Mouse (Mus musculus) C2C12 (cell line): ENCODE data around the gene Tubb4a. TPM values are rescaled to one million over a fixed set of nuclear protein-coding genes. Genes with fewer than 3 reads are reported as not detected.
"Not testable (repeated sequence)": the region's sequence is repeated elsewhere in the genome, so short reads cannot be mapped to it uniquely, and the experiment has no call there.

Source experiments
- H3K27me3 ChIP-seq: one replicate; pipeline ENCODE4 v1.6.1; 2011; ENCODE audit not compliant: control insufficient read depth, insufficient read depth, insufficient read length
- H3K36me3 ChIP-seq: one replicate; pipeline ENCODE4 v1.6.1; 2011; ENCODE audit not compliant: control insufficient read depth, insufficient read depth
- H3K4me3 ChIP-seq: one replicate; pipeline ENCODE4 v1.5.1; 2011; ENCODE audit warnings: mild to moderate bottlenecking, control low read depth; ENCODE audit not compliant: poor library complexity, insufficient read depth, severe bottlenecking
- H3K79me2 ChIP-seq: one replicate; pipeline ENCODE4 v1.6.1; 2011; ENCODE audit not compliant: control insufficient read depth, insufficient read depth
- H3K79me3 ChIP-seq: one replicate; pipeline ENCODE4 v1.6.1; 2011; ENCODE audit warnings: low read depth, control low read depth
- H3ac ChIP-seq: one replicate; pipeline ENCODE3; 2011; ENCODE audit warnings: low read depth; ENCODE audit not compliant: control insufficient read depth, insufficient read length
- CEBPB ChIP-seq: IDR thresholded peaks from one replicate; pipeline ENCODE4 v1.6.1; 2011; ENCODE audit warnings: low read depth, mild to moderate bottlenecking, control low read depth, moderate library complexity
- CTCF ChIP-seq: IDR thresholded peaks from one replicate; pipeline ENCODE4 v1.5.1; 2011; ENCODE audit not compliant: control insufficient read depth, insufficient read depth, insufficient read length
- FOSL1 ChIP-seq: IDR thresholded peaks from one replicate; pipeline ENCODE4 v1.8.0; 2011; ENCODE audit warnings: mild to moderate bottlenecking, low read length; ENCODE audit not compliant: poor library complexity, insufficient read depth, severe bottlenecking
- MAX ChIP-seq: IDR thresholded peaks from one replicate; pipeline ENCODE4 v1.6.1; 2011; ENCODE audit warnings: mild to moderate bottlenecking, control low read depth
- MYOD1 ChIP-seq: IDR thresholded peaks from one replicate; pipeline ENCODE4 v1.6.1; 2011; ENCODE audit warnings: low read depth; ENCODE audit not compliant: control insufficient read depth, insufficient read length
- MYOG ChIP-seq: IDR thresholded peaks from one replicate; pipeline ENCODE4 v1.6.1; 2011; ENCODE audit not compliant: control insufficient read depth, insufficient read length; ENCODE audit errors: extremely low read depth
- USF1 ChIP-seq: IDR thresholded peaks from one replicate; pipeline ENCODE4 v1.6.1; 2011; ENCODE audit warnings: low read depth, mild to moderate bottlenecking, control low read depth, moderate library complexity
- polyA plus RNA-seq: library from polyadenylated mRNA; unstranded; fragments of >200 nt; fragmentation: generic; extraction: Trizol; gene quantifications from one replicate; pipeline ENCODE4 v1.2.1, GENCODE M21; 2012; ENCODE audit warnings: missing spikeins

The Tubb4a gene
- polyA plus RNA-seq, 1 experiment, result 0.18 TPM

DNA sequence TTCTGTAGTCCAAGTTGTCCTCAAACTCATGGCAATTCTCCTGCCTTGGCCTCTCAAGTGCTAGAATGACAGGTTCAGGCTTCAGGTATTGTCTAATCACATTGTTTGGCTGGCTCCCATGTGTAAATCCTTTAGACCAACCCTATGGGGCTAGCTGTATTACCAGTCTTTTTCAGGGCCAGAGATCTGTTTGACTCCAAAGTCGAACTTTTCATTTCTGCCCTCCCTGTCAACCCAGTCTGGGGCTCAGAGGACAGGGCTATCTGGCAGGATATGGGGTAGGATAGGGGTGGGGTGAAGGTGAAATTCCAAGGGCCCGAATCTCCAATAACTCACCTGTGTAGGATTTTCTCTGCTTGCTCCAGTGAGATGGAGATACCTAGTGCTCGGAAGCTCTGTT is 31.3 kb downstream of the Tubb4a start:
- TF ChIP-seq MAX (no peak), CEBPB (no peak), USF1 (no peak), FOSL1 (no peak), MYOD1 (no peak), CTCF (no peak), MYOG (no peak)
- peaks cover 24% of the 10 kb centered on the region for H3K27me3 ChIP-seq
- H3K79me3 ChIP-seq, result no peaks in the 10 kb centered on the region
- H3K36me3 ChIP-seq, result no peaks in the 10 kb centered on the region
- no peak overlapping the region for H3ac ChIP-seq
- no peak overlapping the region for H3K4me3 ChIP-seq
- H3K79me2 ChIP-seq, result no peaks in the 10 kb centered on the region

DNA sequence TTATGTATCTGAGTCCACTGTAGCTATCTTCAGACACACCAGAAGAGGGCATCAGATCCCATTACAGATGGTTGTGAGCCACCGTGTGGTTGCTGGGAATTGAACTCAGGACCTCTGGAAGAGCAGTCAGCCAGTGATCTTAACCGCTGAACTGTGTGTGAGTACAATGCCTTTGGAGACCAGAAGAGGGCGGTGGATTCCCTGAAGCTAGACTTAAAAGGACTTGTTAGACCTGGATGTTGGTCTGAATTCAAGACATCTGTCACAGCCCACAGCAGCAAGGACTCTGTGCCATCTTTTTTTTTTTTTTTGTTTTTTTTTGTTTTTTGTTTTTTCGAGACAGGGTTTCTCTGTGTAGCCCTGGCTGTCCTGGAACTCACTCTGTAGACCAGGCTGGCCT is 35.9 kb downstream of the Tubb4a start:
- not testable (repeated sequence) for H3K4me3 ChIP-seq, H3K36me3 ChIP-seq, H3K27me3 ChIP-seq, H3K79me2 ChIP-seq, H3ac ChIP-seq, H3K79me3 ChIP-seq

DNA sequence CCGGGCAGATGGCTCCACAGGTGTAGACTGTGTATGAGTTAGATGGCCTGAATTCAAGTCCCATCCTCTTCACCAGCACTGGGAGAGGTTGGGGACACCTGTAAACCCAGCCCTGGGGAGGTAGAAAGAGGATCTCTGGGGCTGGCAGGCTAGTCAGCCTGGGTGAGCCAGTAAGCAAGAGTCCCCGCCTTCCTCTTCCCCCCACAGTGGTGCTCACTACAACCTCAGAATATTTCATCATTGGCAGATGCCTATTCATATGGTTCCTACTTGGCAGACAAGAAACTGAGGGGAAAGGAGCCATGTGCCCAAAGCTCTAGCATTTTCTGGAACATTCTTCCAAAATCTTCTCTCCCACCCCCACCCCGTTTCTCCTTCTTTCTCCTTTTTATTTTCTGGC is 38.8 kb downstream of the Tubb4a start:
- Histone ChIP-seq H3K27me3 (peaks cover 16% of the 10 kb centered on the region), H3K79me2 (no peaks in the 10 kb centered on the region), H3K79me3 (no peaks in the 10 kb centered on the region), H3K4me3 (no peak overlapping the region), H3ac (no peak overlapping the region), H3K36me3 (no peaks in the 10 kb centered on the region)
- TF ChIP-seq FOSL1 (no peak), MYOG (no peak), CEBPB (no peak), MAX (no peak), MYOD1 (no peak), CTCF (no peak), USF1 (no peak)

DNA sequence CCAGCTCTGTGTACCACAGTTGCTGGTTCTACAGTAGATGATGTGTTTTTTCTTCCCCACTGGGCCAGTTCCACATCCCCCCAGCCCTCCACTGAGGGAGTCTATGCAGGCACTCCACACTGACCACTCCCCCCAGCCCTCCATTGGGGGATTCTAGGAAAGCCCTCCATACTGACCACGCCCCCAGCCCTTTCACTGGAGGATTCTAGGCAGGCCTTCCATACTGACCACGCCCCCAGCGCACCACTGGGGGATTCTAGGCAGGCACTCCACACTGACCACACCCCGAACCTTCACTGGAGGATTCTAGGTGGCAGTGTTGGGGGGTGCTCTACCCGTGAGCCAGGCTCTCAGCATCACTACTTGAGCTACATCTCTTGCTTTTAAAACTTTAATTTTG is 40.2 kb downstream of the Tubb4a start:
- no peaks in the 10 kb centered on the region for H3K79me2 ChIP-seq
- no peak for TF ChIP-seq MAX
- TF ChIP-seq MYOG, result no peak
- TF ChIP-seq FOSL1, result no peak
- no peak for TF ChIP-seq CEBPB
- no peak for TF ChIP-seq CTCF
- TF ChIP-seq USF1, result no peak
- TF ChIP-seq MYOD1, result no peak
- no peaks in the 10 kb centered on the region for H3K36me3 ChIP-seq
- no peak overlapping the region for H3ac ChIP-seq
- peaks cover 16% of the 10 kb centered on the region for H3K27me3 ChIP-seq
- H3K4me3 ChIP-seq, result no peak overlapping the region
- H3K79me3 ChIP-seq, result no peaks in the 10 kb centered on the region

DNA sequence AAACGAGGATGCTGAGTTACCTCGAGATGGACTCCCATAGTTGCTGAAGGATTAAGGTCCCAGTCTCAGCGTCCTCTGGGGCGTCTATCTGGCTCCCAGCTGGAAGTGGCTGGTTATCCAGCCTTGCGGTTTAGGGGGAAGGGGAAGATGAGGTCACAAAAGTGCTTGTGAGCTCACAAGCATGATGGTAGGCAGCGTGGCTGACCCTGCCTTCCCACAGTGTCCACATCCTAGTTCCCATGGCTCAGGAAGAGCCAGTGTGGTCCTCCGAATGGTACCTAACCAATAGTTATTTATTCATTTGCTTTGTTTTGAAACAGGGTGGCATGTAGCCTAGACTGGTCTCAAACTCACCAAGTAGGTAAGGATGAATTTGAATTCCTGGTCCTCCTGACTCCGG is 46.0 kb downstream of the Tubb4a start, which contains the start of gene Slc25a41:
Gene Slc25a41 (minus strand): TSS at position 101 of the 400 bp plus-strand sequence.
- peaks cover 35% of the 10 kb centered on the region for H3K27me3 ChIP-seq
- H3K79me3 ChIP-seq, result no peaks in the 10 kb centered on the region
- TF ChIP-seq USF1 (no peak), CEBPB (no peak), FOSL1 (no peak), MYOG (no peak)
- no peak within 1 kb of the TSS for H3K4me3 ChIP-seq
- H3ac ChIP-seq, result no peak within 1 kb of the TSS
- no peaks in the 10 kb centered on the region for H3K36me3 ChIP-seq
- H3K79me2 ChIP-seq, result no peaks in the 10 kb centered on the region

DNA sequence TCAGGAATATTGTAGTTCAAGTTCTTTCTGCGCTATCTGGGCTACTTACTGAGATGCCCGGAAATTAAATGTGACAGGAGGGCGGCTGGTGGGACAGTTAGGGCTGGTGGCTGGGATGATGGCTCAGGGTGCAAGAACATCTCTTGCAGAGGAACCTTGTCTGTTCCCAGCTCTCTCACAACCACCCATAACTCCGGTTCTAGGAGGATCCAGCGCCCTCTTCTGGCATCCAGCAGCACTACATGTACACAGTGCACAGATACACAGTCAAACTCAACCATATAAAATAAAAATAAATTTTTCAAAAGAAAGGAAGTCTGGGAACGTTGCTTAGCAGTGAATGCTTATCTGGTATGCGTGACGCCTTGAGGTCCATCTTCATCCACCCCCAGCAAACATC is 48.6 kb downstream of the Tubb4a start:
- H3K79me3 ChIP-seq, result no peaks in the 10 kb centered on the region
- no peak overlapping the region for H3ac ChIP-seq
- H3K4me3 ChIP-seq, result no peak overlapping the region
- TF ChIP-seq MYOG, result no peak
- no peak for TF ChIP-seq USF1
- peaks cover 26% of the 10 kb centered on the region for H3K27me3 ChIP-seq
- H3K36me3 ChIP-seq, result no peaks in the 10 kb centered on the region
- H3K79me2 ChIP-seq, result no peaks in the 10 kb centered on the region
